Mouse (Mus musculus): ENCODE results near the gene Cfap46. TPM values are rescaled to one million over a fixed set of nuclear protein-coding genes. Genes with fewer than 3 reads are reported as not detected.

The Cfap46 gene
- polyA plus RNA-seq, 1 experiment from 2014 or later, result 0.50 TPM

DNA sequence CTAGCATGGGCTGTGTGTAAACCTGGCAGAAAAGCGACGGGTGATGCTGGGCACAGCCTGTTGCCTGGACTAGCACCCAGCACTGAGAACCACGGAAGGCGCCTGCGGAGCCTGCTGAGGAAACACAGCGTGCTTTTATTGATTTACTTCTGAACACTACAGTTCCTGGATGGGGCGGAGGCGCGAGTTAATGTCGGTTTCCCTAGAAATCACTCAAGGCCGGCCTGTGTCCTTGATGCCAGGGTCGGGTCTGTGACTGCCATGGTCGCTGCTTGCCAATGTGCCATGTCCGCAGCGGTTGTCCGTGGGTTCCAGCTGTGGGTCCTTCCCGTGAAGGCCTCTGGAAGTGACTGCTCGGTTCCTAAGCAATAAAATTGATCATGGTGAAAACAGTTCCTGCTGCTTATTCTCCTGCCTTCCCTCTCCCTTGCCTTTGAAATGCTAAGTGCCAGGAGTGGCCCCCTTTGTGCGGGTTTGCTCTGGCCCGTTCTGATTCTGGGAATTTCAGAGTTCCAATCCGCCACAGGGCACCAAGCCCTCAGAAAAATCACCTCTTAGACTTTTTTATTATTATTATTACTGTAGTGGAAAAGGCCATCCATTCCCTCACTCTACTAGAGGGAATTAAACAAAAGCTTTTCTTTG is 104.2 kb downstream of the Cfap46 start:
- ATAC-seq (ENCODE audit: insufficient read depth, low FRiP score, low TSS enrichment) (no peak), DNase-seq (ENCODE audit: low spot score) (no peak)
- 34% methylated on average over 21 of the region's 21 CpGs for WGBS
- no peak overlapping the region for H3K9ac ChIP-seq (ENCODE audit: low read length)
- peaks cover 82% of the 10 kb centered on the region for H3K27me3 ChIP-seq (ENCODE audit: control insufficient read depth, insufficient read depth, low read length)
- H3K27ac ChIP-seq (ENCODE audit: low read depth, low read length), result no peak overlapping the region
- H3K4me3 ChIP-seq (ENCODE audit: low read depth, low read length), result no peak overlapping the region
- H3K4me2 ChIP-seq (ENCODE audit: low read depth), result no peak overlapping the region
- no peaks in the 10 kb centered on the region for H3K36me3 ChIP-seq (ENCODE audit: control insufficient read depth, insufficient read depth, low read length)
- no peaks in the 10 kb centered on the region for H3K9me3 ChIP-seq (ENCODE audit: control insufficient read depth, low read length)
- peaks cover 10% of the 10 kb centered on the region for H3K4me1 ChIP-seq (ENCODE audit: control insufficient read depth, insufficient read depth, low read length)

DNA sequence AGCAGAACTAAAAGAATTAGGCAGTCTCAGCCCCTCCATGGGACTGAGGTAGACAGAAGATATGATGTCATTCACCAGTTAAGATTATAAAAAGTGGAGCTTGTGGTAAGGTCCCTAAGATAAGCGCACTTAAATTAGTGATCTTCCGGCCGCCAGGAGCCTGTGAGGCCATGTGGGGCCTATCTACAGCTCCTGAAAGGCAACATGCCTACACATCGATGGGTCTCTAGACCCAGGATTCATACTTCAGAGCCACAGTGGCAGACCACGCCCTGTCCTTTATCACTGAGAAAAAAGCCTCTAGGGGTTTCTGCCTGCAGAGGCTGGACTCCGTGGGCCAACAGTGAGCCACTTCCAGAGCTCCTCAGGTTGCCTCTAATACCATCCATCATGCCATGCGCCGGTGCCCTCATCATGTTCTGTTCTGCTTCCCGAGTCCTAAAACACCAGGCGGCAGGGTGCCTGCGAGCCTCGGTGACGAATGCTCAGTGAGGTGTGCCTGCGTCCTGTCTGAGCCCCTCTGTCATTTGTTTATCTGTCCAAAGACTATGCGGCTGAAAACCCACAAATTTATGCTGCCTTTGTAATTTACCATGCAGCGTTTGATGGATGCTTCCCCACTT is 107.4 kb downstream of the Cfap46 start:
- Histone ChIP-seq H3K9me3 (ENCODE audit: control insufficient read depth, low read length) (no peaks in the 10 kb centered on the region), H3K4me2 (ENCODE audit: low read depth) (no peak overlapping the region), H3K4me1 (ENCODE audit: control insufficient read depth, insufficient read depth, low read length) (no peaks in the 10 kb centered on the region), H3K27me3 (ENCODE audit: control insufficient read depth, insufficient read depth, low read length) (peaks cover 50% of the 10 kb centered on the region), H3K36me3 (ENCODE audit: control insufficient read depth, insufficient read depth, low read length) (no peaks in the 10 kb centered on the region), H3K9ac (ENCODE audit: low read length) (no peak overlapping the region), H3K4me3 (ENCODE audit: low read depth, low read length) (no peak overlapping the region), H3K27ac (ENCODE audit: low read depth, low read length) (no peak overlapping the region)
- WGBS, result 71% methylated on average over 16 of the region's 16 CpGs
- DNase-seq (ENCODE audit: low spot score) (no peak), ATAC-seq (ENCODE audit: insufficient read depth, low FRiP score, low TSS enrichment) (no peak)

DNA sequence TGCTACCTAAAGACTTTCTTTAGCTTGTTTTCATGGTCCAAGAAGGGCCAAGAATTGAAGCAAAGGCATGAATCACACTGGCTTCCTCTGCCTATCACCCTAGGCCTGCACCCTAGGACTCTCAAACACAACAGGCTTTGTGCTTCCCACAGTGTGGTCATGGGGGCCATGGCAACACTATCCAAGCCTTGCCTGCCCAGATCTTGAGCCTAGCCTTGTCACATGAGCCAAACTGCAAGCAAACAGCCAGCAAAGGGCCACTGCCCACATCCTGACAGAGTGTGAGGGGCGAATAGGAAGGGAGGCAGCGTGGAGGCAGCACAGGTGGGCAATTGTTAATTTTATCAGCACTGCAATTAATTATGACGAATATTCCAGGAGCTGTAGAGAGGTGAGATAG is 111.0 kb downstream of the Cfap46 start:
- Histone ChIP-seq H3K36me3 (ENCODE audit: control insufficient read depth, insufficient read depth, low read length) (no peaks in the 10 kb centered on the region), H3K27me3 (ENCODE audit: control insufficient read depth, insufficient read depth, low read length) (peaks cover 17% of the 10 kb centered on the region), H3K9ac (ENCODE audit: low read length) (no peak overlapping the region), H3K4me1 (ENCODE audit: control insufficient read depth, insufficient read depth, low read length) (no peaks in the 10 kb centered on the region), H3K27ac (ENCODE audit: low read depth, low read length) (no peak overlapping the region), H3K9me3 (ENCODE audit: control insufficient read depth, low read length) (no peaks in the 10 kb centered on the region), H3K4me3 (ENCODE audit: low read depth, low read length) (no peak overlapping the region), H3K4me2 (ENCODE audit: low read depth) (no peak overlapping the region)
- DNase-seq (ENCODE audit: low spot score) (no peak), ATAC-seq (ENCODE audit: insufficient read depth, low FRiP score, low TSS enrichment) (no peak)
- WGBS, result 92% methylated on average over 3 of the region's 3 CpGs

DNA sequence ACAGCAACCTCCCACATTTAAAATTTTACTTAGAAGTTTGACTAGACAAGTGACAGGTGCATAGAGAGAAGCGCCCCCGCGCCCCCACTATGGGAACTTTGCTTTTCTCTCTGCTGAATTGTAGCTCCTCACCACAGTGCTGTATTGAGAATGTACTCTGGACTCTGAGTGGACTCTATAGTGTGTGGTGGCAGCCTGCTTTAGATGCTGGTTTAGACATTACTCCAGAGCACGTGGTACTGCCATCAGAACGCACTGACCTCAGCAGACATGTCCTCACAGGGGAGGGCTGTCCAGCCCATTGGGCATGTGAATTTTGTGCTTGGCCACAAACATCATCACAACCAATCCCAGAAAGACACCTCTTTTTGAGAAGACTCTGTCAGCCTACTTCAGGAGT is 112.8 kb downstream of the Cfap46 start:
- 94% methylated on average over 5 of the region's 5 CpGs for WGBS
- ATAC-seq (ENCODE audit: insufficient read depth, low FRiP score, low TSS enrichment), result no peak
- H3K4me3 ChIP-seq (ENCODE audit: low read depth, low read length), result no peak overlapping the region
- no peak overlapping the region for H3K9ac ChIP-seq (ENCODE audit: low read length)
- H3K36me3 ChIP-seq (ENCODE audit: control insufficient read depth, insufficient read depth, low read length), result no peaks in the 10 kb centered on the region
- H3K4me2 ChIP-seq (ENCODE audit: low read depth), result no peak overlapping the region
- 0 out of 2 replicates have a peak, but pooled peaks cover 5% of the 10 kb centered on the region for H3K27me3 ChIP-seq (ENCODE audit: control insufficient read depth, insufficient read depth, low read length)
- DNase-seq (ENCODE audit: low spot score), result no peak
- H3K27ac ChIP-seq (ENCODE audit: low read depth, low read length), result no peak overlapping the region
- no peaks in the 10 kb centered on the region for H3K4me1 ChIP-seq (ENCODE audit: control insufficient read depth, insufficient read depth, low read length)
- H3K9me3 ChIP-seq (ENCODE audit: control insufficient read depth, low read length), result no peaks in the 10 kb centered on the region

DNA sequence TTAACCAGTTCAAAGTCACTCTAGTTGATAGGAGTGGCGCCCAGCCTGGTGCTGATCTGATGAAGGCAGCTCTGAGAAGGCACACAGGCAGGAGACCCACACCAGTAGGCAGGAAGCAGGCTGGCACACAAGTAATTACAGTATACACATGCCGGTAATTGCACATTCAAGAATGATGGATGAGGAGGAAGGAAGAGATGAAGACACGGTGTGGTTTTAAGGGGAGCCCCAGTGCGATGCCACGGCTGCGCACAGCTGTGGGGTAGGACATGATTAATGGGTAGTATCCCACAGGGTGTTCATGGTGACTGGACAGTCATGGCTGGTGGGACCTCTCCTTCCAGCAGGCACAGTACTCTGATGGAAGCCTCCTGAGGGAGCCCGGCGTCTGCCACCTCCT is 117.1 kb downstream of the Cfap46 start:
- H3K4me1 ChIP-seq (ENCODE audit: control insufficient read depth, insufficient read depth, low read length), result no peaks in the 10 kb centered on the region
- 63% methylated on average over 8 of the region's 8 CpGs for WGBS
- no peak overlapping the region for H3K27ac ChIP-seq (ENCODE audit: low read depth, low read length)
- H3K9ac ChIP-seq (ENCODE audit: low read length), result no peak overlapping the region
- no peak overlapping the region for H3K4me3 ChIP-seq (ENCODE audit: low read depth, low read length)
- no peaks in the 10 kb centered on the region for H3K9me3 ChIP-seq (ENCODE audit: control insufficient read depth, low read length)
- ATAC-seq (ENCODE audit: insufficient read depth, low FRiP score, low TSS enrichment) (no peak), DNase-seq (ENCODE audit: low spot score) (no peak)
- 0 out of 2 replicates have a peak, but pooled peaks cover 5% of the 10 kb centered on the region for H3K27me3 ChIP-seq (ENCODE audit: control insufficient read depth, insufficient read depth, low read length)
- H3K4me2 ChIP-seq (ENCODE audit: low read depth), result no peak overlapping the region
- no peaks in the 10 kb centered on the region for H3K36me3 ChIP-seq (ENCODE audit: control insufficient read depth, insufficient read depth, low read length)

DNA sequence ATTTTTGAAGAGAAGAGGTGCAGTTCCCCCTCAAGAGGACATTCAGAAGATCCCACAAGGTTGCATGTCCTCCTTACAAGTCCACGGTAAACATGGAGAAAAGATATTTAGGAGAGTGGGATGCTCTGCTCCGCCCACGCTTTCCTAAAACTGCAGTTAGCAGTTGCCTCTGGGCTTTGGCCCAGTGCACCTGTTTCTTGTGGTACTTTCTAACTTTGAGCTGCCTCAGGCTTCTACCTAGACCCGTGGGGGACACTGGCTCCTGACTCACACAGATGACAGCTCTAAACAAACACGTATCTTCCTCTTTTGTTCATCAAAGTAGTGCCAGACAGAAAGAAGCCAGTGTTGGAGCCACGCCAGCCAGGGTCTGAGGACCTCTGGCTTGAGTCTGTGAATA is 117.6 kb downstream of the Cfap46 start:
- Histone ChIP-seq H3K4me3 (ENCODE audit: low read depth, low read length) (no peak overlapping the region), H3K27me3 (ENCODE audit: control insufficient read depth, insufficient read depth, low read length) (0 out of 2 replicates have a peak, but pooled peaks cover 5% of the 10 kb centered on the region), H3K36me3 (ENCODE audit: control insufficient read depth, insufficient read depth, low read length) (no peaks in the 10 kb centered on the region), H3K27ac (ENCODE audit: low read depth, low read length) (no peak overlapping the region), H3K9me3 (ENCODE audit: control insufficient read depth, low read length) (no peaks in the 10 kb centered on the region), H3K4me2 (ENCODE audit: low read depth) (no peak overlapping the region), H3K9ac (ENCODE audit: low read length) (no peak overlapping the region), H3K4me1 (ENCODE audit: control insufficient read depth, insufficient read depth, low read length) (no peaks in the 10 kb centered on the region)
- ATAC-seq (ENCODE audit: insufficient read depth, low FRiP score, low TSS enrichment), result no peak
- no peak for DNase-seq (ENCODE audit: low spot score)
- 82% methylated on average over 6 of the region's 6 CpGs for WGBS

DNA sequence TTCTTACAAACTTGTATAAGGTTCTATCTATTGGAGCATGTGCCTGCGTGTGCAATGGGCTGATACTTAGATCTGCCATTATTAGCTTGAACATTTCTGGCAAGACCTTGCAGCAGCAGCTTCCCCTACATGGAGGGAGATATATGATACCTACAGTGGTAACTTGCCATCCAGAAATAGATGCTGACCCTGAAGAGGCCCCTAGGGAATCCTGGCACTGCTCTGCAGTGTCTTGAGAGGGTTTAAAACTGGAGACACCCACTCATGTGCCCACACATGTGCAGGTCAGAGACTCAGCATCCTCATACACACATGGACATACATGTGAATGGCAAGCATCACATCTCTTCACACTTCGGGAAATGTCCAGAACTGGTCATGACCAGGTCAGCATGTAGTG is 119.5 kb downstream of the Cfap46 start:
- Histone ChIP-seq H3K9ac (ENCODE audit: low read length) (no peak overlapping the region), H3K27ac (ENCODE audit: low read depth, low read length) (no peak overlapping the region), H3K4me1 (ENCODE audit: control insufficient read depth, insufficient read depth, low read length) (no peaks in the 10 kb centered on the region), H3K4me2 (ENCODE audit: low read depth) (no peak overlapping the region), H3K4me3 (ENCODE audit: low read depth, low read length) (no peak overlapping the region), H3K27me3 (ENCODE audit: control insufficient read depth, insufficient read depth, low read length) (peaks cover 3% of the 10 kb centered on the region; the same call in 1 of the 2 replicates), H3K9me3 (ENCODE audit: control insufficient read depth, low read length) (no peaks in the 10 kb centered on the region), H3K36me3 (ENCODE audit: control insufficient read depth, insufficient read depth, low read length) (no peaks in the 10 kb centered on the region)
- ATAC-seq (ENCODE audit: insufficient read depth, low FRiP score, low TSS enrichment), result no peak
- 94% methylated on average over 2 of the region's 2 CpGs for WGBS
- DNase-seq (ENCODE audit: low spot score), result no peak

DNA sequence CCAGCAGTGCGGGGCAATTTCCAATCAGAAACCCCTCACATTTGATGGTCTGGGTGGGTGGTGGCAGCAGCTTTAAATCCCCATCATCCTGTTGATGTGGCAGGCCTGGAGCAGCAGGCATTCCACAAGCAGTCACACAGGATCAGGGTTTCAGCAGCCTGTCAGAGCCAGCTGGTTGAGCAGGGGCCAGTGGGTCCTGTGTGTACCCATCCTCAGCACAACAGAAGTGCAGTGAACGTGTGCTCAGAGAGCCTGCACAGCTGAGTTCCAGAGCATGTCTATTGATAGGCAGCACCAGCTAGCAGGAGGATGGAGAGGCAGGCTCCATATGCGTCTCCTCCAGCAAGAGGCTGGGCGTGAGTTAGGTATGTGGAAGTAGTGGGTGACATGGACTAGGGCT is 120.2 kb downstream of the Cfap46 start:
- H3K27me3 ChIP-seq (ENCODE audit: control insufficient read depth, insufficient read depth, low read length), result peaks cover 7% of the 10 kb centered on the region; the same call in 1 of the 2 replicates

DNA sequence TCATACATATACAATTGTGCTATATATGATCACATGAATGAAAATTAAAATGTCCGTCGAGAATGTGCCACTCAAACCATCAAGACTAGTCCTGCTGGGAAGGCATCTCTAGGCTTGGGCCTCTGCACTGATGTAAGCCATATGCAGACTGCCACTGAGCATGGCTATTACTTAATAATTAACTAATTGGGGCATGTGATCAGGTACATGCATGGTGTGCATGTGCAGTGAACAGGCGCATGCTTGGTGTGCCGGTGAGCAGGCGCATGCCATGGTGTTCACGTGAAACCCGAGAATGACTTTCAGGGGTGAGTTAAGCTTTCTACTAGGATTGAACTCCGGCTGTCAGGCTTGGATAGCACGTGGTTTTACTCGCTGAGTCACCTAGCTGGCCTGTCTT is 124.0 kb downstream of the Cfap46 start:
- H3K4me3 ChIP-seq (ENCODE audit: low read depth, low read length), result no peak overlapping the region
- no peaks in the 10 kb centered on the region for H3K9me3 ChIP-seq (ENCODE audit: control insufficient read depth, low read length)
- WGBS, result 92% methylated on average over 10 of the region's 10 CpGs
- no peaks in the 10 kb centered on the region for H3K36me3 ChIP-seq (ENCODE audit: control insufficient read depth, insufficient read depth, low read length)
- H3K9ac ChIP-seq (ENCODE audit: low read length), result no peak overlapping the region
- H3K4me2 ChIP-seq (ENCODE audit: low read depth), result no peak overlapping the region
- DNase-seq (ENCODE audit: low spot score) (no peak), ATAC-seq (ENCODE audit: insufficient read depth, low FRiP score, low TSS enrichment) (no peak)
- H3K27ac ChIP-seq (ENCODE audit: low read depth, low read length), result no peak overlapping the region
- 0 out of 2 replicates have a peak, but pooled peaks cover 4% of the 10 kb centered on the region for H3K4me1 ChIP-seq (ENCODE audit: control insufficient read depth, insufficient read depth, low read length)
- peaks cover 9% of the 10 kb centered on the region for H3K27me3 ChIP-seq (ENCODE audit: control insufficient read depth, insufficient read depth, low read length)

More for the DNA sequence above, 120.2 kb downstream of the Cfap46 start:
- DNase-seq (ENCODE audit: low spot score), result no peak
- Histone ChIP-seq H3K36me3 (ENCODE audit: control insufficient read depth, insufficient read depth, low read length) (no peaks in the 10 kb centered on the region), H3K4me1 (ENCODE audit: control insufficient read depth, insufficient read depth, low read length) (no peaks in the 10 kb centered on the region), H3K27ac (ENCODE audit: low read depth, low read length) (0 out of 2 replicates have a peak overlapping the region, but pooled peaks have one; percentile 23), H3K4me2 (ENCODE audit: low read depth) (no peak overlapping the region), H3K4me3 (ENCODE audit: low read depth, low read length) (no peak overlapping the region), H3K9ac (ENCODE audit: low read length) (no peak overlapping the region), H3K9me3 (ENCODE audit: control insufficient read depth, low read length) (no peaks in the 10 kb centered on the region)
- 87% methylated on average over 4 of the region's 4 CpGs for WGBS
- no peak for ATAC-seq (ENCODE audit: insufficient read depth, low FRiP score, low TSS enrichment)

Measured in neural tube, embryonic 11.5 days (tissue).